Mouse (Mus musculus) heart, embryonic 13.5 days (tissue): ENCODE measurements at regions not wholly inside any gene's neighbourhood (a gene's known extent, or its start where the extent isn't known, plus 50 kb on each side); places are given as distances from the start of the nearest gene placed in this dataset.

Experiments used
- ATAC-seq: fragments of 200-750 bp; cut with Nextera tagmentation; 2 replicates; pipeline ENCODE4 v1.8.0; 2017; ENCODE audit warnings: moderate TSS enrichment; ENCODE audit not compliant: insufficient number of reproducible peaks, low FRiP score, low TSS enrichment; ENCODE audit errors: extremely low read depth
- H3K27ac ChIP-seq: fragments of 300-500 bp; sonication (generic); replicated peaks from 2 replicates; pipeline ENCODE4 v1.5.1; 2015; ENCODE audit warnings: moderate library complexity, mild to moderate bottlenecking, inconsistent platforms
- H3K27me3 ChIP-seq: fragments of 300-500 bp; sonication (generic); replicated peaks from 2 replicates; pipeline ENCODE4 v1.6.1; 2015; ENCODE audit warnings: mild to moderate bottlenecking, inconsistent platforms
- H3K36me3 ChIP-seq: fragments of 300-500 bp; sonication (generic); 2 replicates; pipeline ENCODE4 v1.6.1; 2015; ENCODE audit warnings: mild to moderate bottlenecking, inconsistent platforms
- H3K4me1 ChIP-seq: fragments of 300-500 bp; sonication (generic); 2 replicates; pipeline ENCODE4 v1.6.1; 2015; ENCODE audit warnings: inconsistent platforms
- H3K4me2 ChIP-seq: fragments of 300-500 bp; sonication (generic); 2 replicates; pipeline ENCODE4 v1.6.1; 2015; ENCODE audit warnings: inconsistent platforms, mild to moderate bottlenecking, moderate library complexity
- H3K4me3 ChIP-seq: fragments of 300-500 bp; sonication (generic); 2 replicates; pipeline ENCODE4 v1.5.1; 2015; ENCODE audit warnings: moderate library complexity, mild to moderate bottlenecking, inconsistent platforms
- H3K9ac ChIP-seq: fragments of 300-500 bp; sonication (generic); 2 replicates; pipeline ENCODE4 v1.6.1; 2015; ENCODE audit warnings: inconsistent platforms, mild to moderate bottlenecking, moderate library complexity
- H3K9me3 ChIP-seq: fragments of 300-500 bp; sonication (generic); 2 replicates; pipeline ENCODE4 v1.6.1; 2016; ENCODE audit warnings: inconsistent platforms
- WGBS: fragments of 180-500 bp; shearing (Covaris S2); methylation state at CpG from one replicate; pipeline ENCODE4 v1.1.7; 2015; ENCODE audit warnings: mixed read lengths; 5-methylcytosine and 5-hydroxymethylcytosine counted together

DNA sequence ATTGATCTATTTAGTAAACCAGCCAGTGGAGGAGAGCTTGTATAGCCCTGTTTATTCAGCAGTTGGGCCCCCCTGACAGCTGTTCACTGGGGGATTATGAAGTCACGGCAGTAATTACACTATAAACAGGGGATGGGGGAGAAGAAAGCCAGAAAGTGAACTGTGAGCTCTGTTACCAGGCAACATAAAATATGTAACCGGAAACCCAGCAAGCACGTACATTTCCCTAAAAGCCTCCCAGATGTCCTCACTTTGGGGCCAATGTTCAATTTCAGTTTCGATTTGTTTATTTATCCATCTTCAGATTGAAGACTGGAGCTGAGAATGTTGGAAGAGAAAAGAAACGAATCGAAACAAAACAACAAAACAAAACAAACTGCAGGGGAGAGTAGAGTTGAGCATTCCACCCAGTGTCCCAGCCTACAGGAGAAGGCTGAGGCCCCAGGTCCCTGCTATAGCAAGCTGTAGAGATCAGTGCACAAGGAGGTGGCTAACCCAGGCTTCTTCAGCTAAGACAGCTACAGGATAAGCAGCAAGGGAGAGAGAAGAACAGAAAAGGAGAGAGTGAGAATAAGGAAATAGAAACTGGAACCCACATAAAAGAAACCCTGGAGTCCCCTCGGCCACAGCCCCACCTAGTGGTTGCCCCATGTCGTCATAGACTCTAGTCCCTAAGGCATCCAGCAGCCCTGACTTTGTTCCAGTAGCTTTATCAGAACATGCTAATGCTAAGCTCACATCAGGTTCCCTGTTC lies 517.7 kb upstream of the Gm26657 start:
- no peak overlapping the region for H3K4me3 ChIP-seq
- H3K9me3 ChIP-seq, result no peaks in the 10 kb centered on the region
- no peak overlapping the region for H3K4me2 ChIP-seq
- no peaks in the 10 kb centered on the region for H3K27me3 ChIP-seq
- WGBS, result 60% methylated on average over 8 of the region's 8 CpGs
- no peaks in the 10 kb centered on the region for H3K36me3 ChIP-seq
- H3K9ac ChIP-seq, result no peak overlapping the region
- ATAC-seq, result no peak
- no peak overlapping the region for H3K27ac ChIP-seq
- 0 out of 2 replicates have a peak, but pooled peaks cover 3% of the 10 kb centered on the region for H3K4me1 ChIP-seq

DNA sequence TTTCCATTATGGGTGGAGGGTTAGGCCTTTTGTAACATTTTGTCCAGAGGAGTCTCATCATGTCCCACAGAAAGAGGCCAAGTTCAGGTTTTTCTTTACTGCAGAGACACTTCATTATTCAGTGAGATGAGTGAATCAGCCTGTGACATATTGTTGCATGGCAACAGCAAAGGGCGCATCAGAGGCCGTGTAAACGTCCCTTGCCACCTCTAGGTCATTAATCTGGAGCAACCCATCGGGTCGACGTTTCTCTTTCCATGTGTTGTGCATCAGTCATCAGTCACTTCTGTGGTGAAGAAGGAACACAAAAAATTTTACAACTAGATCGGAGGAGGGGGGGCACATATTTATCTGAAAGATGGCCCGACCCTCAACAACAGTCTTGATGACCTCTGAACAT lies 519.3 kb upstream of the Gm26657 start:
- H3K4me2 ChIP-seq, result no peak overlapping the region
- 67% methylated on average over 8 of the region's 8 CpGs for WGBS
- H3K9ac ChIP-seq, result no peak overlapping the region
- peaks cover 8% of the 10 kb centered on the region for H3K4me1 ChIP-seq
- no peaks in the 10 kb centered on the region for H3K9me3 ChIP-seq
- no peak for ATAC-seq
- no peak overlapping the region for H3K4me3 ChIP-seq
- H3K27me3 ChIP-seq, result no peaks in the 10 kb centered on the region
- no peaks in the 10 kb centered on the region for H3K36me3 ChIP-seq
- no peak overlapping the region for H3K27ac ChIP-seq

DNA sequence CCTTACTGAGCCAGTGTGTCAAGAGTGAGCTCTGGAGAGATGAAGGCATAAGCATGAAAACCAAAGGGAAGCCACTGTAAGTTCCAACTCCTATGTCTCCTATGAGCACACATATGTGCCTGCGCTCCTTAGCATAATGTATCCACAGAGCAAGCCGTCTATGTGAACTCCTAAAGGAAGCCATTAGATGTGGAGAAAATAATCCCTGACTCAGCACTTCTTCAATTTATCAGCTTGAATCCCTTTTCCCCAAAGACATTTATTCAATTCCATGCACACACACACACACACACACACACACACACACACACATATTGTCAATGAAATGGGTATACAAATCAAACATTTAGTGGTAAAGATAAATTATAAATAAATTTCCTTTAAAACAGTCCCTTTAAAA lies 530.4 kb upstream of the Gm26657 start:
- ATAC-seq, result no peak
- Histone ChIP-seq H3K9ac (no peak overlapping the region), H3K27me3 (no peaks in the 10 kb centered on the region), H3K4me2 (no peak overlapping the region), H3K9me3 (no peaks in the 10 kb centered on the region), H3K27ac (no peak overlapping the region), H3K36me3 (no peaks in the 10 kb centered on the region), H3K4me3 (no peak overlapping the region), H3K4me1 (peaks cover 11% of the 10 kb centered on the region; the same call in 1 of the 2 replicates)
- WGBS, result 86% methylated on average over 2 of the region's 2 CpGs

DNA sequence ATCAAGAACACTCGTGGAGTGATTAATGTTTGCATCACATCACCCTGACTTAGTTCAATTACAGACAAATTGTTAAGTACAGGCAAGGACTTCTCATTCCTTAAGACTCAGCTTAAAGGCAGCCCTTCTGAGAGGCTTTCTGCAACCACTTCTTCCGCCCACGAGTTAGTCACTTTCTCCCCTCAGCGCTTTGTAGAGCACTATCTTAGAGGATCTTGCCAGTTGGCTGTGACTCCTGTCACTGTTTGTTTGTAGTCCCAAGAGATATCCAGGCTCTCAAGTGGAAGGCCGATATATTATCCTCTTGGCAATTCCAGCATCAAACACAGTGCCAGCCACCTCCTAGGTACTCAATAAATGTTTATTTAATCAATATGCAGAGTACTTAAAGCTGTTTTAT lies 532.1 kb upstream of the Gm26657 start:
- Histone ChIP-seq H3K4me1 (peaks cover 11% of the 10 kb centered on the region; the same call in 1 of the 2 replicates), H3K9ac (no peak overlapping the region), H3K9me3 (peaks cover 4% of the 10 kb centered on the region; the same call in 1 of the 2 replicates), H3K27me3 (no peaks in the 10 kb centered on the region), H3K27ac (no peak overlapping the region), H3K4me2 (no peak overlapping the region), H3K36me3 (no peaks in the 10 kb centered on the region), H3K4me3 (no peak overlapping the region)
- WGBS, result 41% methylated on average over 5 of the region's 5 CpGs
- ATAC-seq, result no peak

DNA sequence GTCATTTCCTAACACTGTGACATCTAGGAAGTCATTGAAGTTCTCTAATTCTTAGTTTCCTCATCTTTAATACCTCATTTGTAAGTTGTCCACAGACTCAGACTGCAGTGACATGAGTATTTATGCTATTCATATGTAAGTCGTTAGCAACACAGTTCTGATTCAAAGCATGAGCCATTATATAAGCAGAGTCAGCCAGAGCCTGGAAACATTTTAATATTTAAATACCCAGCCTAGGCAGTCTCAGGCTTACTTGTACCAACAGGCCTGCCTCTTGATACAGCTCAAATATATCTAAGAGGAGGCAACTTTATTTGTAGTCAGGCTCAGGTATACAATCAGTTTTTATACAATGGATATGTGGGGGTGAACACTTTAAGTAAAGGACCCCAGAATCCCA lies 534.8 kb upstream of the Gm26657 start:
- Histone ChIP-seq H3K4me1 (peaks cover 11% of the 10 kb centered on the region; the same call in 1 of the 2 replicates), H3K27ac (no peak overlapping the region), H3K9ac (no peak overlapping the region), H3K27me3 (no peaks in the 10 kb centered on the region), H3K4me2 (no peak overlapping the region), H3K36me3 (no peaks in the 10 kb centered on the region), H3K4me3 (no peak overlapping the region), H3K9me3 (peaks cover 4% of the 10 kb centered on the region; the same call in 1 of the 2 replicates)
- 66% methylated on average over 1 of the region's 1 CpGs for WGBS
- ATAC-seq, result no peak

DNA sequence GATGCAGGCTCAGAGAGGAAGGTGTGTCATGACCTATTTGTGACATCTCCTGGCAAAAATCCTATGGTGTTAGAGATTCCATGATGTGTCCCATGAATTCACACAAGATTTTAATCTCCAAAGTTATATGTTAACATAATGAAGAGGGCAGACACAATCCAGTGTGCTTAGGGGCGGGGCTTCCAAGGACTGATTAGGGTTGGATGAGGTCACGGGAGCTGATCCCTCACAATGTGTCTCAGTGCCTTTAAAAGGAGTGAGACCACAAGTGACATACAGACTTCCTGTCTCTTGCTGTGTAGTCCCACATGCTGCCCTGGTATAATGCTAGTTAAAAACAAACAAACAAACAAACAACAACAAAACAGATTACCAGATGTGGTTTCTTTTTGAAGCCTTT lies 546.5 kb upstream of the Gm26657 start:
- no peak overlapping the region for H3K4me2 ChIP-seq
- WGBS, result 60% methylated on average over 2 of the region's 2 CpGs
- H3K27ac ChIP-seq, result no peak overlapping the region
- no peak for ATAC-seq
- no peaks in the 10 kb centered on the region for H3K36me3 ChIP-seq
- no peaks in the 10 kb centered on the region for H3K9me3 ChIP-seq
- no peaks in the 10 kb centered on the region for H3K4me1 ChIP-seq
- no peaks in the 10 kb centered on the region for H3K27me3 ChIP-seq
- no peak overlapping the region for H3K4me3 ChIP-seq
- no peak overlapping the region for H3K9ac ChIP-seq

DNA sequence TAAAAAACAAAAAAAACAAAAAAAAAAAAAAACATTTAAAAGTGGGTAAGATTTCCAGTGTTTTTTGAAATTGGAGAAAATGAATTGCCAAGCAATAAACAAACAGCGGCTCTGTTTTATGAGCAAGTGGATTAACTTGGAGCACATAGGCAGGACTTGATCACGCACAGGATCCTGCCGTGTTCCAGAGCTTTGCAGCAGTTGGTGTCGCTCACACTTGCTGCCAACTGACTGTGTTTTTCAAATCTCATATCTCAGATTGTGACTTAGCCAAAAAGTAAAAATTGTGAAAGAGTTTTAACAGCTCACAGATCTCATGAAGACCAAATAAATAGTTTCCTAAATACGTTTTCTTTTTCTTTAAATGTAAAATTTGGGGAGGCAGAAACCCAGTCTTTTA lies 547.4 kb upstream of the Gm26657 start:
- no peak overlapping the region for H3K4me2 ChIP-seq
- no peaks in the 10 kb centered on the region for H3K4me1 ChIP-seq
- H3K9ac ChIP-seq, result no peak overlapping the region
- no peaks in the 10 kb centered on the region for H3K9me3 ChIP-seq
- H3K36me3 ChIP-seq, result no peaks in the 10 kb centered on the region
- H3K27me3 ChIP-seq, result no peaks in the 10 kb centered on the region
- no peak overlapping the region for H3K27ac ChIP-seq
- no peak overlapping the region for H3K4me3 ChIP-seq
- 76% methylated on average over 5 of the region's 5 CpGs for WGBS
- ATAC-seq, result no peak

DNA sequence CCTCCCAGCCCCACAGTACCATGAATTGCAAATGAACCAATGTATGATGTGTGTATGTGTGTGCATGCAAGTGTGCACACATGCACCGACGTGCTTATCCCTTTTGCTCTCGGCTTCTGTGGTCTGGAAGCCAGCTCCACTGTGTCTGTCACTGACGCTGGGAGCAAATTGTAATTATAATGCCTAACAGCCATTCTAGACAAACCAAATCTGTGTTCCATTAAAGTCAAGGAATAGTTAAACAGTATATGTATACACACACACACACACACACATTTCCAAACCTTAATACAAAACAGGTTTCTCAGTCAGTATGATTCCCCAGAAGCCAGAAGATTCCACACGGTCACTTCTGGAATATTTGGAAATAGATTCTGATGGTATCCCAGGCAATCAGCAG lies 560.3 kb upstream of the Gm26657 start:
- Histone ChIP-seq H3K9me3 (no peaks in the 10 kb centered on the region), H3K27ac (no peak overlapping the region), H3K4me2 (no peak overlapping the region), H3K4me1 (peaks cover 6% of the 10 kb centered on the region), H3K9ac (no peak overlapping the region), H3K4me3 (no peak overlapping the region), H3K27me3 (no peaks in the 10 kb centered on the region), H3K36me3 (no peaks in the 10 kb centered on the region)
- 78% methylated on average over 5 of the region's 5 CpGs for WGBS
- no peak for ATAC-seq

DNA sequence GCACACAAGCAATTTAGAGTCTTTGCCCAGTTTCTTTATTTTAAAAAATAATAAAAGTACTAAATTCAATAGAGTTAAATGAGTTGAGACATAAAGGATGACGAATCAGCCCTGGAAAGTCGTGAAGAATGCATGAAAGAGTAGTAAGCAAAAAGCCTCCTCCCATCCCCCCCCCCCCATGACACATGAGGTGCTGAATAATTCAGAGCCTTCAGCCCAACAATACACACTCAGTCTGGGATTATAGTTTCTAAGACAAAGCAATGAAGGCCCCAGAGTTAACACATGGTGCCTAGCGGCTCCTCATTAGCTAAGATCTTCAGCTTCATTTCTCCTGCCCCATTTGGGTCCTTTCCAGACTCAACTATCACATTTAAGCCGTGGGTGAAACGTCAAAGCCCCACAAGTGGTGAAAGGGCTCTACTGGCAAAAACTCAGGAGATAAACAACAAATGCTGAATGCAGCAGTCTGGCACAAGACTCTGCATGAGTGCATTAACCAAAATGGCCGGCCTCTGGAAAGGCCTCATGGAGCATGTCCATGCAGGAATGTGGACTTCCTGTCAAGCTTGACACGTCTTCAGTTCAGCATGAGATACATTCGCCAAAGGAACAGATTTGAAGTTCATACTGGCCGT lies 560.9 kb upstream of the Gm26657 start:
- ATAC-seq, result no peak
- no peak overlapping the region for H3K4me2 ChIP-seq
- H3K4me3 ChIP-seq, result no peak overlapping the region
- 66% methylated on average over 9 of the region's 9 CpGs for WGBS
- peaks cover 6% of the 10 kb centered on the region for H3K4me1 ChIP-seq
- no peak overlapping the region for H3K27ac ChIP-seq
- no peaks in the 10 kb centered on the region for H3K9me3 ChIP-seq
- H3K36me3 ChIP-seq, result no peaks in the 10 kb centered on the region
- no peak overlapping the region for H3K9ac ChIP-seq
- no peaks in the 10 kb centered on the region for H3K27me3 ChIP-seq

DNA sequence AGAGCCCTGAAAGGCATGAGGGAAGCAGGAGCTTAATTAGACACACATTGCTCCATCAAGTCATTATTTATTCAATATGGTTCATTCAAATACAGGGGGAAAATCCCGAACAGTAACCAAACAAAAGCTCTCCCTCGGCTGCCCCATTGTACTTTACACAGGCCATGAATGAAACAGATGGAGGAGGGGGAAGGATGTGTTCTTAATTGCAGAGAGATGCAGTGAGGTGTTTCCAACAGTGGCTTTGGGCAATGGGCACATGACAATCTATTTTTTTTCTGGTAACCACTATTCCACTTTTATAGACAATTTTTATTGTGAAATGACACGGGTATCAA lies 578.6 kb upstream of the Gm26657 start:
- no peak overlapping the region for H3K9ac ChIP-seq
- no peak overlapping the region for H3K4me2 ChIP-seq
- no peaks in the 10 kb centered on the region for H3K27me3 ChIP-seq
- no peaks in the 10 kb centered on the region for H3K36me3 ChIP-seq
- no peak overlapping the region for H3K27ac ChIP-seq
- ATAC-seq, result no peak
- WGBS, result 77% methylated on average over 3 of the region's 3 CpGs
- no peaks in the 10 kb centered on the region for H3K9me3 ChIP-seq
- H3K4me3 ChIP-seq, result no peak overlapping the region
- no peaks in the 10 kb centered on the region for H3K4me1 ChIP-seq

DNA sequence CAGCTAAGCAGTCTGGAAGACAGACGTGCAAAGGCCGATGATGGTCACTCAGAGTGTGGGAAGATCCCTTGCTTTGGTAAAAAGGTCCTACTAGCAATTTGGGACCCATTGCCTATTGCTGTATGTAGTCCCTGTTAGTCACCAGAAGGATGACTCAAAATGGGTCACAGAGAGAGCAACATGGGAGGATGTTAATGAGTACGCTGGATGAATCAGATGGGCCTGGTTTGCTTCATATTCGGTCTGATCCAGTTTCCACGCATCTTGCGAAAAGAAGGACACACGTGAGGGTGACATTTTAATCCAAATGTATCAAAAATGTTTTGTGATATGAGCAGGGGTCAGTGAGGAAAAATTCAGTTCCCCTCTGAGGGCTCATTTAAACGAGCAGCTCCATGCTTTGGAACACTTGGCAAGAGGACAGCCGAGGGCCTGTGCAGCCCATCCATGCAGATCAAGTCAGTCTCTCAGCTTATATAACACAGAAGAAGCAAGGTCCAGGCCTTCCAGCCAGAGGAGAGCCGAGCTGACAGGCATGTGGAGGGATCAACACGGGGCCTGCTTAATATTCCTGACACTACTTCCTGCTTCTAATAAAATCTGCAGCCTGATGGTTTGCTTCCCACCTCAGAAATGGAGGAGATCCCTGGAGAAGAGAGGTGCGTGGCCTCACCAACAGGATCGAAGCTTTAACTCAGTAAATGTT lies 579.2 kb upstream of the Gm26657 start:
- no peaks in the 10 kb centered on the region for H3K9me3 ChIP-seq
- H3K27me3 ChIP-seq, result no peaks in the 10 kb centered on the region
- H3K9ac ChIP-seq, result no peak overlapping the region
- H3K4me1 ChIP-seq, result no peaks in the 10 kb centered on the region
- H3K27ac ChIP-seq, result no peak overlapping the region
- no peak overlapping the region for H3K4me2 ChIP-seq
- H3K36me3 ChIP-seq, result no peaks in the 10 kb centered on the region
- no peak overlapping the region for H3K4me3 ChIP-seq
- WGBS, result 77% methylated on average over 13 of the region's 13 CpGs
- no peak for ATAC-seq
